Mouse (Mus musculus): ENCODE data around the gene Ugt1a6b.
"Not testable (repeated sequence)": the region's sequence is repeated elsewhere in the genome, so short reads cannot be mapped to it uniquely, and the experiment has no call there.

Ugt1a6b gene

DNA sequence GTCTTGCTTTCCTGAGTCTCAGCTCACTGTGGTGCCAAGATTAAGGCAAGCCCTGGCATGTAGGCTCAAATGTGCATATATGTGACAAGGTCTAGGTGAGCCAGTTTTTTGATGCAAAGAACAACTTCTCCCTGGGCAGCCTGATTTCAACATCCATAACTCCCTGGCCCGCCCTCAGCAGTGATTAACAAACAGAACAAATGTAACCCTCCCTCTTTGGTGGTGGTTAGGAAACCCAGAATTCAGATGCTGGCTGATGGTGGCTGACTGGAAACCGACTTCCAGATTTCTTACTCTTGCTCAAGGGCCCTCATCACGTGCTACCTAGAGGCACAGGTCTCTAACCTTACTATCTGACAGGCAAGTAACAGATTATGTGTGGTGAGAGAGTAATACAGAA, at the start of gene Ugt1a6b:
Ugt1a6b (plus strand) TSS at position 234 of the 400 bp plus-strand sequence.
- DNase-seq (ENCODE audit: low read depth, low spot score): not testable (repeated sequence)

GRCm38 (mm10) chr1:88055088-88055487, 48.0 kb upstream of the Ugt1a6b start, which contains the start of gene Ugt1a10:
Gene Ugt1a10 (plus strand): TSS chr1:88055388.
- DNase-seq (ENCODE audit: low read depth, low spot score): no peak

- not testable (repeated sequence) for DNase-seq (ENCODE audit: low read depth, low spot score)
These were observed 36.5 kb upstream of the Ugt1a6b start for GRCm38 (mm10) chr1:88066472-88067102.

- DNase-seq (ENCODE audit: low read depth, low spot score): no peak
These were observed 32.6 kb upstream of the Ugt1a6b start, which contains the start of gene Ugt1a9 for GRCm38 (mm10) chr1:88070495-88070894. Gene Ugt1a9 (plus strand): TSS chr1:88070800.

DNA sequence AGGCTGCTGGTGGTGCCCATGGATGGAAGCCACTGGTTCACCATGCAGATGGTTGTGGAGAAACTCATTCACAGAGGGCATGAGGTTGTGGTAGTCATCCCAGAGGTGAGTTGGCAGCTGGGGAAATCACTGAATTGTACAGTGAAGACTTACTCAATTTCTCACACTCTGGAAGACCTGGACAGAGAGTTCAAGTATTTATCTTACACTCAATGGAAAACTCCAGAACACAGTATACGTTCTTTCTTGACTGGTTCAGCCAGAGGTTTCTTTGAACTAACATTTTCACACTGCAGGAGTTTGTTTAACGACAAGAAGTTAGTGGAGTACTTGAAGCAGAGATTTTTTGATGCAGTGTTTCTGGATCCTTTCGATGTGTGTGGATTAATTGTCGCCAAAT, 32.1 kb upstream of the Ugt1a6b start:
- no peak for DNase-seq (ENCODE audit: low read depth, low spot score)

DNA sequence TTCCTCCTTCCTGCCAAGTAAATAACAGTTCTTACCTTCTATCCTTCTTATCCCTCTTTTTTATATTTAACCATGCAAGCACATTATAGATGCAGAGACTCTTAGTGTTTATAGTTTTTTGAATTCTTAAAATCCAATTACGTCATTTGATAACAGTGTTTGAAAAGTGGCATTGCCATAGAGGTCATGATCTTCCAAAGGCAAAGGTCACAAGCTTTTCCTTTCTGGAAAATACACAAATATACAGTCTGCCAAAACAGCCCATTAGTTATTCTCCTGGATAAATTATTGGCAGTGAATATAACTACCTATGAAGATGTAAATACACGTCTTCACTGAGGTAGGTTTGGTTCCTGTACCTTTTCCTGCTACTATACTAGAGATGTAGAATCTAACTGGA, 28.6 kb upstream of the Ugt1a6b start:
- no peak for DNase-seq (ENCODE audit: low read depth, low spot score)

GRCm38 (mm10) chr1:88077128-88077527, 25.9 kb upstream of the Ugt1a6b start:
- DNase-seq (ENCODE audit: low read depth, low spot score): no peak

DNA sequence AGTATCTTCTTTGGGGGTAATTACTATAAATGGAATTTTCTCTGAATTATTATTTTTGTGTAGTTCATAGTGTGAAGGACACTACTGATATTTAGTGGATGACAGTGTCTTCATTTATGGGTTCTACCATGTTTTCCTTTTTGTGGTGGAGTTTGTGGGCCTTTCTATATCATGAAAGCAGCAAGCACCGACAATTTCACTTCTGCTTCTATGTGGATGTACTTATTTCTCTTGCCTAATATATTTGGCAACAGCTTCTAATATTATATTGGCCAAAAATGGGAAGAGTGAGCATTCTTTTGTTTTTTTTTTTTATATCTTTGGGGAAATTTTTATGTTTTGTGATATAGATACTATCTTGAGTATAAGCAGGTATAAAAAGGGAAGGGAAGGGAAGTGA, 21.4 kb upstream of the Ugt1a6b start:
- no peak for DNase-seq (ENCODE audit: low read depth, low spot score)

DNA sequence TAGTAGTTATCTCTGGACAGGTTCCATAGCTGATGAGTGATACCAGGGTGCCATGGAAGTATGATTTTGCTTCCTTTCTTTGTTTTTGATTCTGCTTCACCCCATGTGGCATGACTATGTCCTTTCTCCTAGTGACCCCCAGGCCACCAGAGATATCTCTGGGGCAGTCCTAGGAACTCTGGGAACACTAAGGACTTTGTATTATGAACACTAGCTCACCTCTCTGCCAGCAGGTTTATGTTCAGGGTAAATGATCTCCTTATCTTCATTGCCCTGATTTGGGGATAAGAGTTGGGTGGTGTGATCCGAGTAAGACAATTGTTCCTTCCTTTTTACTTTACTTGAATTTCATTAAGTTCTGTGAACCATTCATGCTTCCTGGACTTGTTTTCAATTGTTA, 16.9 kb upstream of the Ugt1a6b start:
- DNase-seq (ENCODE audit: low read depth, low spot score): no peak

DNA sequence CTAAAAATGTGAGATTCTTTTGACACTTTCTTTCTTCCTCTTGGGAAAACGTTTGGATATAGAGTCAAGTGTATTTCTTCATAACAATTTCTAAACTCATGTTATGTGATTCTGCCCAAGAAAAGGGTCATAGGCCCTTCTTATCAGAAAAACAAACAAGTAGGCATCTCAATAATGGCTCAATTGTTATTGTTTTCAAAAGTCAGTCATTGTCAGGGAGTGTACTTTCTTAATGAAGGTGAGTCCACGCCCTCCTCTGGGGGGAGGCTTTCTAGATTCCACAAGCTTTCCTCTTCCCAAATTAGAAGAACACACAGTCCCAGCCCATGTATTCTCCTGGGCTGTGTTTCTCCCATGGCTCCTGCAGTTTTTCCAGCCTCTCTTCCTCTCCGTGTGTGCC, 15.5 kb upstream of the Ugt1a6b start, which contains the start of gene Ugt1a8:
Ugt1a8 (plus strand) TSS at position 301 of the 400 bp plus-strand sequence.
- no peak for DNase-seq (ENCODE audit: low read depth, low spot score)

DNA sequence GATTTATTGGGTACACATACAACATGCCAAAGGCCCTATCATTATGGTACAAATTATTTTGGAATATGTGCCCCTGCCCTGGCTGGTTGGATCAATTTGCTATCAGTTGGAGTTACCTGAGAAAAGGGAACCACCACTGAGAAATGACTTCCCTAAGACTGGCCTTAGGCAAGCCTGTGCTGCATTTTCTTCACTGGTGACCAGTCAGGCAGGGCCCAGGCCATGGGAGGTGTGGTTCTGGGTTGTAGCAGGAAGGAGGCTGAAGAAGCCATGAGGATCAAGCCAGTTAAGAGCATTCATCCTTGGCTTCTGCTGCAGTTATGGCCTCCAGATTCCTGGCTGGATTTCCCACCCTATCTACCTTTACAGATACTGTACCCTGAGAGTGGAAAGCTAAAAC, 10.7 kb upstream of the Ugt1a6b start:
- DNase-seq (ENCODE audit: low read depth, low spot score): no peak

- not testable (repeated sequence) for DNase-seq (ENCODE audit: low read depth, low spot score)
These were observed 8.8 kb upstream of the Ugt1a6b start for GRCm38 (mm10) chr1:88094270-88094676.

DNA sequence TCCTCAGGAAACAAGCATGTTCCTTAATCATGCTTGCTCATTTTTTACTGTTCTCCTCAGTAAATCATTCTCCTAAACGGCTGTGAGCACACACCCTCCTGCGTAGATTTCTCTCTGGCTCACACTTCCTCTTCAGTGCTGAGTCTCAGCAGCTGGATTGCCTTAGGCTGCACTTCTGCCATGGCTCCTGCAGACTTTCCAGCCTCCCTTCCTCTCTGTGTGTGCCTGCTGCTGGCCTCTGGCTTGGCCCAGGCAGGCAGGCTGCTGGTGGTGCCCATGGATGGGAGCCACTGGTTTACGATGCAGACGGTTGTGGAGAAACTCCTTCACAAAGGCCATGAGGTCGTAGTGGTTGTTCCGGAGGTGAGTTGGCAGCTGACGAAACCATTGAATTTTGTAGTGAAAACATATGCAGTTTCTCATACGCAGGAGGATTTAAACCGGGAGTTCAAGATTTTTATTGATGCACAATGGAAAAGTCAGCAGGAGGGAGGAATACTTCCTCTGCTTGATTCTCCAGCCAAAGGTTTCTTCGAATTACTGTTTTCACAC, 8.0 kb upstream of the Ugt1a6b start, which contains the start of gene Ugt1a7c:
Ugt1a7c (plus strand) TSS at position 122 of the 552 bp plus-strand sequence.
- DNase-seq (ENCODE audit: low read depth, low spot score): no peak

DNA sequence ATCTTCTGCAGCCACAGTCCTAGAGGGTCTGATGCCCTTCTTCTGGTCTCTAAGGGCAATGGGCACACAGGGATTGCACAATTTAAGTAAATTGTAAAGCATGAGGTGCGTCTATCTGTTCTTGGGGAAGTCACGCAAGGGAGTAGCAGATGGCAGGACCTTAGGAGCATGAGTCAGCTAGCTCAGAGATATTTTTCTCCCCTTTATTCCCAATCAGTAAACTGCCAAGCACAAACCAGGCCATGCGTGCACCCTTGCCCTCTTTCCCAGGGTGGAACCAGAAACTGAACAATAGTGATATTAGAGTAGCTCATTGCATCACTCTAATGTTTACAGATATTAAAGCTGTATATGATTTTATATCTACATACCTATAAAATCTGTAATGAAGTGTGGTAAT, 4.5 kb upstream of the Ugt1a6b start:
- DNase-seq (ENCODE audit: low read depth, low spot score): not testable (repeated sequence)

DNA sequence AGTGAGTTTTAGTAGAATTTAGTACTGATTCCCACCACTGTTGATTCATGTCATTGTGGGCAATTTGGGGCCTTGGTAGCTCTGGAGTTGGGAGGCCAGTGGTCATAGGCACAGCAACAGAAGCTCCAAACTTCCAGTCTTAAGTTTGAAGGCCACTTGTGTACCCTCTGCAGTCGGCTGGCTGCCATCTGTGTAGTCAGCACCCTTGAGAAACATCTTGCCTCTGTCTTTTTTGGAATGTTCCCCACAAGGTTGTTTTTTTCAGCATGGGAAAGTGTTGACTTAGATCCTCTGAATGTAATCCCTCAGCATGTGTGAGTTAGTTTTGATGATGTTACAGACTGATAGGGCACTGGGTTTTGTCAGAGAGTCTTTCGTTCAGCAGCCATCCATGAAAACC, 3.4 kb upstream of the Ugt1a6b start:
- not testable (repeated sequence) for DNase-seq (ENCODE audit: low read depth, low spot score)

- DNase-seq (ENCODE audit: low read depth, low spot score): not testable (repeated sequence)
These were observed 831 bp downstream of the Ugt1a6b start for GRCm38 (mm10) chr1:88103697-88104468.

DNA sequence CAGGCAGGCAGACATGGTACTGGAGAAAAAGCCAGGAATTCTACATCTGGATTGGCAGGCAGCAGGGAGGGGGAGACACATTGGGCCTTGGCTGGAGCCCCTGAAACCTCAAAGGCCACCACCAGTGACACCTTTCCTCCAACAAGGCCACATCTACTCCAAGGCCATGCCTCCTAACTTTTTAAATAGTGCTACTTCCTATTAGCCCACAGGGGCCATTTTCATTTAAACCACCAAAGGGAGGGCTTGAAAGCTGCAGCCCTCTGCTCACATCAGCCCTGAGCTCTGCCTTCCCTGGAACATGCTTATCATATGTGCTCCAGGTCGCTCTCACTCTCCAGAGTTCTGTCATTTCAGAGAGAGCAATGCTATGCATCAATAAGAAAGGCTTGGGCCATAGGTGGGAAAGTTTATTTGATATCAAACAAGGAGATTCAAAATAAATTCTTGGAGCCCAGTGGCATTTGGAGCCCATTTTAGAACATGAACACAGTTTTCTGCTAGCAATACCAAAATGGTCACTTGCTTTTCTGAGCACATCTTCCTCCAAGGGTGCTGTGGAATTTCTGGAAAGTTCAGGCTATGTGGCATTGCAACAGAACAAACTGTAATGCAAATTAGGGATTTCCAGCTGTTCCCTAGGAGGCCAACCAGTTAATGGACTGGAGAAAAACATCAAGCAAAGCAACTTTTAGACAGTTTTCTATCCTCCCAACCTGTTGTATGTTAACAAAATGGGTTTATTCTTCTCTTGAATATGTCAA, 1.8 kb downstream of the Ugt1a6b start:
- no peak for DNase-seq (ENCODE audit: low read depth, low spot score)

- no peak for DNase-seq (ENCODE audit: low read depth, low spot score)
These were observed 2.6 kb downstream of the Ugt1a6b start for GRCm38 (mm10) chr1:88105656-88106055.

DNA sequence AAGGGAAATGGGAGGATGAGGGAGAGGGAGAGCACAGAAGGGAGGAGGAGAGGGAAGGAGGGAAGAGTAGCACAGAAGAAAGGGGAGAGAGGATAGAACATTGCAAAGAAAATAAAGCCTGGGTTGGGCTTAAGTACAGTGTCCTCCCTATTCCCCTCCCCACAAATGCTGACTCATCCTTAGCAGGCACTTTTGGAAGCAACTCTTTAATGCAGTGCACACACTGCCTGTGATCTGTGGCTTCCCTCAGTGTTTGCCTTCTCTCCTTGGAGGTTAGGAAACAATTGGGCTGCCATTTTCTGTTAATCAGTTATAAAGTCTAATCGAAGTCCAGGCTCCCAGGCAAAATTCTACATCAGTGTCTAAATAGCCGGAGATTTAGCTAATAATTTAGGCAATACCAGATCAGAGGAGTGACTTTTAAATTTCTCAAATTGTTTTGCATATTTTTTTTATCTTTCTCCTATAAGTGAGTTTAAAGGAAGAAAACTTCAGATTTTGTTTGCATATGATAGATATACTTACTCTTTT, 6.0 kb downstream of the Ugt1a6b start:
- DNase-seq (ENCODE audit: low read depth, low spot score): not testable (repeated sequence)

- DNase-seq (ENCODE audit: low read depth, low spot score): not testable (repeated sequence)
These were observed 6.6 kb downstream of the Ugt1a6b start for GRCm38 (mm10) chr1:88109604-88110003.

- not testable (repeated sequence) for DNase-seq (ENCODE audit: low read depth, low spot score)
These were observed 9.7 kb downstream of the Ugt1a6b start for GRCm38 (mm10) chr1:88112769-88113168.

Data from brain, embryonic 18.5 days (tissue).